Mouse (Mus musculus) forebrain, embryonic 12.5 days (tissue): ENCODE measurements around the gene Brdt. TPM values are rescaled to one million over a fixed set of nuclear protein-coding genes. Genes with fewer than 3 reads are reported as not detected.

ENCODE experiments used
- ATAC-seq: fragments of 200-750 bp; cut with Nextera tagmentation; 2 replicates; pipeline ENCODE4 v1.8.0; 2017; ENCODE audit warnings: moderate TSS enrichment; ENCODE audit not compliant: low FRiP score
- H3K27ac ChIP-seq: fragments of 300-500 bp; sonication (generic); 2 replicates; pipeline ENCODE4 v1.5.1; 2016; ENCODE audit warnings: mild to moderate bottlenecking
- H3K27me3 ChIP-seq: fragments of 300-500 bp; sonication (generic); 2 replicates; pipeline ENCODE4 v1.6.1; 2016; ENCODE audit warnings: mild to moderate bottlenecking
- H3K36me3 ChIP-seq: fragments of 300-500 bp; sonication (generic); replicated peaks from 2 replicates; pipeline ENCODE4 v1.6.1; 2016; ENCODE audit warnings: mild to moderate bottlenecking
- H3K4me1 ChIP-seq: fragments of 300-500 bp; sonication (generic); 2 replicates; pipeline ENCODE4 v1.6.1; 2016
- H3K4me2 ChIP-seq: fragments of 300-500 bp; sonication (generic); 2 replicates; pipeline ENCODE4 v1.6.1; 2016; ENCODE audit warnings: mild to moderate bottlenecking, moderate library complexity
- H3K4me3 ChIP-seq: fragments of 300-500 bp; sonication (generic); replicated peaks from 2 replicates; pipeline ENCODE4 v1.5.1; 2016; ENCODE audit warnings: mild to moderate bottlenecking
- H3K9ac ChIP-seq: fragments of 300-500 bp; sonication (generic); 2 replicates; pipeline ENCODE4 v1.6.1; 2016; ENCODE audit warnings: mild to moderate bottlenecking
- H3K9me3 ChIP-seq: fragments of 300-500 bp; sonication (generic); 2 replicates; pipeline ENCODE4 v1.6.1; 2016
- WGBS: fragments of 180-500 bp; shearing (Covaris S2); methylation state at CpG from one replicate; pipeline ENCODE4 v1.1.7; 2016; 5-methylcytosine and 5-hydroxymethylcytosine counted together
- polyA plus RNA-seq: library from polyadenylated mRNA; unstranded; fragments of >200 nt; fragmentation: Nextera tagmentation; extraction: Ambion mirVana; gene quantifications from 2 replicates; pipeline ENCODE4 v1.2.1, GENCODE M21; 2016

Brdt gene
- polyA plus RNA-seq, result 1.4 TPM in 2 replicates

- Histone ChIP-seq H3K36me3 (no peaks in the 10 kb centered on the region), H3K27me3 (no peaks in the 10 kb centered on the region), H3K9ac (no peak within 1 kb of the TSS), H3K27ac (no peak within 1 kb of the TSS), H3K9me3 (no peaks in the 10 kb centered on the region; the same call in 1 of the 2 replicates), H3K4me3 (no peak within 1 kb of the TSS), H3K4me1 (no peaks in the 10 kb centered on the region), H3K4me2 (no peak within 1 kb of the TSS)
- ATAC-seq, result no peak
- WGBS, result 89% methylated on average over 30 of the region's 30 CpGs
Measured at GRCm38 (mm10) chr5:107330916-107331421, at the start of gene Brdt. Gene Brdt (plus strand): TSS chr5:107331159.

- Histone ChIP-seq H3K9me3 (peaks cover 7% of the 10 kb centered on the region; the same call in 1 of the 2 replicates), H3K36me3 (no peaks in the 10 kb centered on the region), H3K27me3 (peaks cover 23% of the 10 kb centered on the region), H3K4me1 (no peaks in the 10 kb centered on the region), H3K27ac (no peak overlapping the region), H3K4me2 (no peak overlapping the region), H3K9ac (no peak overlapping the region), H3K4me3 (no peak overlapping the region)
- ATAC-seq, result no peak
- WGBS, result 77% methylated on average over 9 of the region's 9 CpGs
Measured at GRCm38 (mm10) chr5:107282561-107283307, 48.2 kb upstream of the Brdt start.

GRCm38 (mm10) chr5:107283935-107284524, 46.9 kb upstream of the Brdt start:
- Histone ChIP-seq H3K4me3 (no peak overlapping the region), H3K36me3 (no peaks in the 10 kb centered on the region), H3K27me3 (peaks cover 36% of the 10 kb centered on the region), H3K4me1 (peaks cover 8% of the 10 kb centered on the region), H3K4me2 (no peak overlapping the region), H3K9me3 (peaks cover 7% of the 10 kb centered on the region; the same call in 1 of the 2 replicates), H3K9ac (no peak overlapping the region), H3K27ac (no peak overlapping the region)
- WGBS, result 78% methylated on average over 10 of the region's 10 CpGs
- ATAC-seq, result no peak

- Histone ChIP-seq H3K36me3 (no peaks in the 10 kb centered on the region), H3K9me3 (peaks cover under 1% of the 10 kb centered on the region; the same call in 1 of the 2 replicates), H3K4me1 (peaks cover 11% of the 10 kb centered on the region), H3K27ac (no peak overlapping the region), H3K4me2 (no peak overlapping the region), H3K27me3 (peaks cover 45% of the 10 kb centered on the region), H3K4me3 (no peak overlapping the region), H3K9ac (no peak overlapping the region)
- WGBS, result 92% methylated on average over 6 of the region's 6 CpGs
- ATAC-seq, result no peak
Measured at GRCm38 (mm10) chr5:107285563-107285962, 45.4 kb upstream of the Brdt start.

- ATAC-seq, result no peak
- Histone ChIP-seq H3K9me3 (no peaks in the 10 kb centered on the region), H3K4me1 (peaks cover 11% of the 10 kb centered on the region), H3K4me3 (no peak overlapping the region), H3K27me3 (peaks cover 57% of the 10 kb centered on the region), H3K36me3 (no peaks in the 10 kb centered on the region), H3K9ac (no peak overlapping the region), H3K4me2 (no peak overlapping the region), H3K27ac (no peak overlapping the region)
- 33% methylated on average over 6 of the region's 6 CpGs for WGBS
Measured at GRCm38 (mm10) chr5:107287254-107287907, 43.6 kb upstream of the Brdt start.

GRCm38 (mm10) chr5:107287908-107288267, 43.1 kb upstream of the Brdt start:
- H3K4me2 ChIP-seq, result no peak overlapping the region
- H3K27ac ChIP-seq, result no peak overlapping the region
- H3K4me3 ChIP-seq, result peak overlapping the region; percentile 62; the same call in 1 of the 2 replicates
- no peak overlapping the region for H3K9ac ChIP-seq
- no peaks in the 10 kb centered on the region for H3K36me3 ChIP-seq
- no peaks in the 10 kb centered on the region for H3K9me3 ChIP-seq
- H3K27me3 ChIP-seq, result peaks cover 56% of the 10 kb centered on the region
- H3K4me1 ChIP-seq, result peaks cover 11% of the 10 kb centered on the region
- 49% methylated on average over 5 of the region's 5 CpGs for WGBS
- no peak for ATAC-seq

- Histone ChIP-seq H3K27me3 (peaks cover 55% of the 10 kb centered on the region), H3K9me3 (no peaks in the 10 kb centered on the region), H3K4me2 (peak overlapping the region; percentile 100), H3K36me3 (no peaks in the 10 kb centered on the region), H3K4me3 (peak overlapping the region; percentile 62), H3K4me1 (peaks cover 11% of the 10 kb centered on the region), H3K9ac (peak overlapping the region; percentile 58), H3K27ac (0 out of 2 replicates have a peak overlapping the region, but pooled peaks have one; percentile 57)
- under 1% methylated on average over 62 of the region's 62 CpGs for WGBS
- ATAC-seq, result peak; percentile 18; the same call in 1 of the 2 replicates
Measured at GRCm38 (mm10) chr5:107288427-107289233, 42.3 kb upstream of the Brdt start.

GRCm38 (mm10) chr5:107289234-107289764, 41.7 kb upstream of the Brdt start, which contains the start of gene Tgfbr3:
Gene Tgfbr3 (minus strand): TSS chr5:107289629.
- ATAC-seq, result peak; percentile 91
- Histone ChIP-seq H3K9me3 (no peaks in the 10 kb centered on the region), H3K27me3 (peaks cover 51% of the 10 kb centered on the region), H3K27ac (peak within 1 kb of the TSS; percentile 57; the same call in 1 of the 2 replicates), H3K4me3 (peak within 1 kb of the TSS; percentile 62), H3K4me1 (peaks cover 11% of the 10 kb centered on the region), H3K4me2 (peak within 1 kb of the TSS; percentile 100), H3K9ac (peak within 1 kb of the TSS; percentile 58), H3K36me3 (no peaks in the 10 kb centered on the region)
- under 1% methylated on average over 53 of the region's 54 CpGs for WGBS

GRCm38 (mm10) chr5:107289986-107290385, 41.0 kb upstream of the Brdt start:
- Histone ChIP-seq H3K9me3 (no peaks in the 10 kb centered on the region), H3K27ac (no peak overlapping the region), H3K9ac (peak overlapping the region; percentile 58; the same call in 1 of the 2 replicates), H3K36me3 (no peaks in the 10 kb centered on the region), H3K27me3 (peaks cover 51% of the 10 kb centered on the region), H3K4me3 (peak overlapping the region; percentile 62), H3K4me2 (peak overlapping the region; percentile 100), H3K4me1 (peaks cover 11% of the 10 kb centered on the region)
- 35% methylated on average over 8 of the region's 8 CpGs for WGBS
- no peak for ATAC-seq

- Histone ChIP-seq H3K4me3 (no peak overlapping the region), H3K36me3 (no peaks in the 10 kb centered on the region), H3K9me3 (no peaks in the 10 kb centered on the region), H3K4me1 (peaks cover 16% of the 10 kb centered on the region), H3K27ac (no peak overlapping the region), H3K27me3 (peaks cover 29% of the 10 kb centered on the region), H3K9ac (no peak overlapping the region), H3K4me2 (no peak overlapping the region)
- 80% methylated on average over 4 of the region's 4 CpGs for WGBS
- ATAC-seq, result no peak
Measured at GRCm38 (mm10) chr5:107294041-107294440, 36.9 kb upstream of the Brdt start.

- no peak for ATAC-seq
- Histone ChIP-seq H3K4me2 (no peak overlapping the region), H3K36me3 (no peaks in the 10 kb centered on the region), H3K4me1 (peaks cover 13% of the 10 kb centered on the region), H3K27me3 (peaks cover 24% of the 10 kb centered on the region), H3K27ac (no peak overlapping the region), H3K4me3 (no peak overlapping the region), H3K9ac (no peak overlapping the region), H3K9me3 (no peaks in the 10 kb centered on the region)
- WGBS, result 78% methylated on average over 8 of the region's 8 CpGs
Measured at GRCm38 (mm10) chr5:107295061-107295816, 35.7 kb upstream of the Brdt start.
